Mouse (Mus musculus) kidney, postnatal 0 days (tissue): ENCODE data around the gene Nup188. TPM values are rescaled to one million over a fixed set of nuclear protein-coding genes. Genes with fewer than 3 reads are reported as not detected.
A peak's percentile ranks its signal among the peaks of the same experiment; 100 is the strongest.

Experiments
- ATAC-seq: fragments of 200-750 bp; cut with Nextera tagmentation; replicated peaks from 2 replicates; pipeline ENCODE4 v1.8.0; 2017; ENCODE audit warnings: low read depth, moderate number of reproducible peaks, moderate TSS enrichment, moderate library complexity; ENCODE audit not compliant: low FRiP score
- DNase-seq: peaks from one replicate; pipeline ENCODE4 v3.0.0-alpha.2; 2016; ENCODE audit warnings: low spot score
- H3K27ac ChIP-seq: fragments of 300-500 bp; sonication (generic); 2 replicates; pipeline ENCODE4 v1.5.1; 2014; ENCODE audit warnings: mild to moderate bottlenecking
- H3K27me3 ChIP-seq: fragments of 300-500 bp; sonication (generic); 2 replicates; pipeline ENCODE4 v1.6.1; 2014; ENCODE audit warnings: low read length, mixed read lengths; ENCODE audit not compliant: insufficient read depth
- H3K36me3 ChIP-seq: fragments of 300-500 bp; sonication (generic); 2 replicates; pipeline ENCODE4 v1.6.1; 2014; ENCODE audit warnings: low read length, mixed read lengths; ENCODE audit not compliant: insufficient read depth
- H3K4me1 ChIP-seq: fragments of 300-500 bp; sonication (generic); replicated peaks from 2 replicates; pipeline ENCODE4 v1.6.1; 2014; ENCODE audit warnings: antibody characterized with exemption, low read length, mixed read lengths; ENCODE audit not compliant: insufficient read depth
- H3K4me2 ChIP-seq: fragments of 300-500 bp; sonication (generic); 2 replicates; pipeline ENCODE4 v1.6.1; 2014; ENCODE audit warnings: mild to moderate bottlenecking, low read length, moderate library complexity, mixed read lengths
- H3K4me3 ChIP-seq: fragments of 300-500 bp; sonication (generic); replicated peaks from 2 replicates; pipeline ENCODE4 v1.5.1; 2014; ENCODE audit warnings: low read depth, low read length
- H3K9ac ChIP-seq: fragments of 300-500 bp; sonication (generic); 2 replicates; pipeline ENCODE4 v1.6.1; 2014; ENCODE audit warnings: low read depth, low read length
- H3K9me3 ChIP-seq: fragments of 300-500 bp; sonication (generic); replicated peaks from 2 replicates; pipeline ENCODE4 v1.6.1; 2016; ENCODE audit warnings: low read length, inconsistent platforms, mixed read lengths
- CTCF ChIP-seq: IDR thresholded peaks from 2 replicates; pipeline ENCODE4 v1.5.1; 2016; ENCODE audit warnings: antibody characterized with exemption, low read depth, mild to moderate bottlenecking, moderate library complexity
- WGBS: fragments of 180-500 bp; shearing (Covaris S2); extraction: QIAGEN DNeasy Blood & Tissue Kit; methylation state at CpG from one replicate; pipeline ENCODE4 v1.1.7; 2014; 5-methylcytosine and 5-hydroxymethylcytosine counted together
- polyA plus RNA-seq: library from polyadenylated mRNA; unstranded; fragments of >200 nt; fragmentation: Nextera tagmentation; extraction: Ambion mirVana; gene quantifications from 2 replicates; pipeline ENCODE4 v1.2.1, GENCODE M21; 2015

The Nup188 gene
- polyA plus RNA-seq, 1 experiment from 2014 or later = 17.5 TPM

DNA sequence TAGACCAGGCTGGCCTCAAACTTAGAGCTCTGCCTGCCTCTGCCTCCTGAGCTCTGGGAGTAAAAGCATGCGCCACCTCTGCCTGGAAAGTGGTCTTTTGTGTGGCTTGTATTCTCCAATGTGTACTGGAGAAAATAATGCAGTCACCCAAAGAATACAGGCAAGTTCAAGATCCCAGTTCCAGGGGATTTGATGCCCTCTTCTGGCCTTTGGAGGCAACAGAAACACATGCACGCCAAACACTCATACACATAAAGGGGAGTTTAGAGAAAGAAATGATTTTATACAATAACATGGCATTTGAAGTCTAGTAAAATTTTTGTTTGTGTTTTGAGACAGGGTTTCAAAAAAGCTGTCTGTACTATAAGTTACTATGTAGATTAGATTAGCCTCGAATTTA, 13.3 kb downstream of the Nup188 start:
- DNase-seq = peak; percentile 15
- 83% methylated on average over 3 of the region's 3 CpGs for WGBS
- Histone ChIP-seq H3K27ac (no peak overlapping the region), H3K9ac (no peak overlapping the region), H3K4me1 (no peaks in the 10 kb centered on the region), H3K27me3 (no peaks in the 10 kb centered on the region), H3K9me3 (no peaks in the 10 kb centered on the region), H3K4me2 (no peak overlapping the region), H3K36me3 (peaks cover 37% of the 10 kb centered on the region), H3K4me3 (no peak overlapping the region)
- TF ChIP-seq CTCF = peak; percentile 54; the same call in 1 of the 2 replicates
- no peak for ATAC-seq

DNA sequence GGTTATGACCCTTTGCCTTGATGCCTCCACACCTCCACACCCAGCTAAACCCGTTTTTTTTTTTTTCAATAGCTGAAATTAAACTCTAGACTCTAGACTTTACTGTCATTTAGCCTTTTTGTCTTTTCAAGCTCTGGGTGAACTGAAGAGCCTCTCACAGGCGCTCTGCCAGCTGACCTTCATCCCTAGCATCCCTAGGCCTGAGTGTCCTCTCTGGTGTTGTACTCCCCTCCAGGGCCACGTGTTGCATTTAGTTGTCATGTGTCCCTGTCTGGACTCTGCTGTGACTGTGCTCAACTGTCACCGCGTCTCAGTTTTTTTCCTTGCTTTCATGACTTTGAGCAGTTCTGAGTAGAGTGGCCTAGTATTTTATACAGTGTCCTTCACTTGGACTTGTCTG, 13.8 kb downstream of the Nup188 start:
- peaks cover 42% of the 10 kb centered on the region for H3K36me3 ChIP-seq
- H3K4me3 ChIP-seq = no peak overlapping the region
- no peaks in the 10 kb centered on the region for H3K9me3 ChIP-seq
- no peaks in the 10 kb centered on the region for H3K4me1 ChIP-seq
- H3K27ac ChIP-seq = no peak overlapping the region
- no peak overlapping the region for H3K4me2 ChIP-seq
- no peak overlapping the region for H3K9ac ChIP-seq
- TF ChIP-seq CTCF = no peak
- DNase-seq (no peak), ATAC-seq (no peak)
- WGBS = 88% methylated on average over 5 of the region's 5 CpGs
- H3K27me3 ChIP-seq = no peaks in the 10 kb centered on the region

DNA sequence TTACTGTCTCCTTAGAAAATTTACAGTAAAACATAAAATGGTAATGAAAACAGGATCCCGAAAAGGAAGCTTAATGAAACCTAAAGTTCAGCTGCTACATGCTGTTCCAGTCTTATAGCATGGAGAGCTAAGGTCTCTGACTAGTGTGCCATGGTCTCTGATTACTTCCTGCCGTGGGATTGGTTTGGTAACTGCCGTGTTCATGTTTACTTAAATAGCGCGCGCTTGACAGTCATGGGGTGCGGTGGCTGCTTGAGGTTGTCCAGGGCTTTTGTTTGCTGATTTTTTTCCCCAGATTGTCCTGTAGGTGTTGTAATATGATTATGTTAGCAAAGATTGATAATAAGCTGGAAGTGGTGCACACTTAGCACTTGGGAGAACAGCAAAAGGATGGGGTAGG, 19.9 kb downstream of the Nup188 start:
- Histone ChIP-seq H3K4me3 (no peak overlapping the region), H3K27ac (no peak overlapping the region), H3K27me3 (no peaks in the 10 kb centered on the region), H3K9ac (no peak overlapping the region), H3K36me3 (peaks cover 71% of the 10 kb centered on the region), H3K4me2 (no peak overlapping the region), H3K9me3 (no peaks in the 10 kb centered on the region), H3K4me1 (no peaks in the 10 kb centered on the region)
- WGBS = 92% methylated on average over 7 of the region's 7 CpGs
- no peak for ATAC-seq
- TF ChIP-seq CTCF = no peak
- no peak for DNase-seq

DNA sequence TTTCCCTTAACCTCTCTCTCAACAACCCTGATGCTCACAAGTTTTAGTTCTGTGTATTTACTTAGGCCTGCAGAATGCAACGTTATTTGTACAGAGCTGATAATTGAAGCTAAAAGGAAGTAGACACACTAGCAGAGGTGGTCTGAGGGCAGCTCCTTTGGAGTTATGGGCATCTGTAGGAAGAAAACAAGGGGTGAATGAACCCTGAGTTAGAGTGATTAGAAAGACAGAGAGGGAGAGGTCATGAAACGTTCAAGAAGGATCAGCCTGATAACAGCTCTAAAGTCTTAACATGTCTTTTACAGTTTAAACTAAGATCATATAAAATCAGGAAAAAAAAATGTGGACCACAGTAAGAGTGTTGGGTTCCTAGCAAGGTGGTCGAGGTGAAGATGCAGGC, 23.2 kb downstream of the Nup188 start:
- no peak for TF ChIP-seq CTCF
- ATAC-seq = no peak
- Histone ChIP-seq H3K36me3 (peaks cover 64% of the 10 kb centered on the region), H3K4me3 (no peak overlapping the region), H3K9ac (no peak overlapping the region), H3K27me3 (no peaks in the 10 kb centered on the region), H3K9me3 (no peaks in the 10 kb centered on the region), H3K4me2 (no peak overlapping the region), H3K4me1 (no peaks in the 10 kb centered on the region), H3K27ac (no peak overlapping the region)
- DNase-seq = no peak
- WGBS = 90% methylated on average over 3 of the region's 3 CpGs

DNA sequence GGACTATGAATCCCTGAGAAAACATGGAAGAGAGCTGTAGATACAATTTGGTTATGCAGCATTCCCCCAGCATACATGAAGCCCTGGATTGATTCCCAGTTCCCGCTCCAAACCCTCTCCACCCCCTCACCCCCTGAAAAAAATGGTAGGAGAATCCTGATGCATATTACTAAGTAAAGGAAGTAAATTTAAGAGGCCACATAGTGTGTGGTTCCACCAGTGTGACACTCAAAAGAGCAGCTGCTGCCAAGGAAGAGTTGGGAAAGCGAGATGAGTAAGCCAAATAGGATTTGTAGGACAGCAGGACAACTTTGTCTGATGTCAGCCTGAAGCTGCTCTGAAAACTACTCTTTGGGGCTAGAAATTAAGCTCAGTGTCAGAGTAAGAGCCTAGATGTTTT, 25.3 kb downstream of the Nup188 start:
- DNase-seq (no peak), ATAC-seq (no peak)
- no peak overlapping the region for H3K4me3 ChIP-seq
- H3K27ac ChIP-seq = no peak overlapping the region
- H3K9ac ChIP-seq = no peak overlapping the region
- WGBS = 86% methylated on average over 2 of the region's 2 CpGs
- H3K4me2 ChIP-seq = no peak overlapping the region
- no peaks in the 10 kb centered on the region for H3K4me1 ChIP-seq
- no peaks in the 10 kb centered on the region for H3K27me3 ChIP-seq
- H3K36me3 ChIP-seq = peaks cover 70% of the 10 kb centered on the region
- no peaks in the 10 kb centered on the region for H3K9me3 ChIP-seq
- TF ChIP-seq CTCF = no peak

DNA sequence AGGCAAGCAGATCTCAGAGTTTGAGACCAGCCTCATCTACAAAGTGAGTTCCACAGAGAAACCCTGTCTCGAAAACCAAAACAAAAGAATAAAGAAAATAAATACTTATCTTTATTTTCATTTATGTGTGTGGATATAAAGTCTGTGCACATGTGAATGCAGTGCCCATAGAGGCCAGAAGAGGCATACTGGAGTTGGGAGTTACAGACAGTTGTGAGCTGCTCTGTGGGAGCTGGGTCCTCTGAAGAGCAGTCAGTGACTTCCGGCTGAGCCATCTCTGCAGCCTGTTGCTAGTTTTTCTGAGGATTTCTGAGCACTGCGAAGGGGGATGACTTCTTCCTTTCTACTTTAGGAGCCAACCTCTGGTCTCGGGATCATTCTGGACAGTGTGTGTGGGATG, 29.9 kb downstream of the Nup188 start:
- Histone ChIP-seq H3K27ac (no peak overlapping the region), H3K36me3 (peaks cover 58% of the 10 kb centered on the region), H3K4me2 (no peak overlapping the region), H3K4me1 (no peaks in the 10 kb centered on the region), H3K27me3 (no peaks in the 10 kb centered on the region), H3K9me3 (no peaks in the 10 kb centered on the region), H3K9ac (no peak overlapping the region), H3K4me3 (no peak overlapping the region)
- peak; percentile 8 for DNase-seq
- WGBS = 93% methylated on average over 4 of the region's 4 CpGs
- peak; percentile 16; the same call in 1 of the 2 replicates for TF ChIP-seq CTCF
- ATAC-seq = no peak

DNA sequence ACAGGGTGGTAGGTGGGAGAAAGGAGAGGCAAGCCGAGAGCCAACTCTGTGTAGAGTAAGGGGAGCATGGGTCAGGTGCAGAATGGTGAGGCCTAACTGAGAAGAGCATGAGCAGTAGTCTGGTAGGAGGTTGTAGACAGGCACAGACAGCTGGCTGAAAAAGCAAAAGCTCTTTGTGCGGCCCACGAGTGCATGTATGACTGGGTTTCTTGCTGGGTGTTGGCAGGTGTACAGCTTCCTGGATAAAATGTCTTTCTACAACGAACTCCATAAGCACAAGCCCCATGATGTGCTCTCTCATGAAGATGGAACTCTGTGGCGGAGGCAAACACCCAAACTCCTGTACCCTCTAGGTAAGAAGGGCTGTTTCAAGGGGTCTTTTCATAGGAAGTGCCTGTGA, 30.8 kb downstream of the Nup188 start:
- Histone ChIP-seq H3K4me1 (no peaks in the 10 kb centered on the region), H3K4me2 (no peak overlapping the region), H3K27ac (no peak overlapping the region), H3K36me3 (peaks cover 59% of the 10 kb centered on the region), H3K4me3 (no peak overlapping the region), H3K9me3 (no peaks in the 10 kb centered on the region), H3K9ac (no peak overlapping the region), H3K27me3 (no peaks in the 10 kb centered on the region)
- TF ChIP-seq CTCF = no peak
- no peak for ATAC-seq
- 87% methylated on average over 5 of the region's 5 CpGs for WGBS
- DNase-seq = no peak
